Mouse (Mus musculus) v-Abl transformed pro-B cells (cell line): ENCODE results near the gene Tas2r139.
"Not testable (repeated sequence)": the region's sequence is repeated elsewhere in the genome, so short reads cannot be mapped to it uniquely, and the experiment has no call there.

Experiments
- in situ Hi-C, 2 experiments: fragments of 400-800 bp; cut with MboI; formaldehyde crosslinking; loops; one replicate each; pipeline ENCODE4 v1.15.1; 2025; ENCODE audit not compliant: unreplicated experiment in 2 of 2

Tas2r139 gene

GRCm38 (mm10) chr6:42140636-42141035 lies at the start of gene Tas2r139:
TSS of gene Tas2r139 (plus strand) at chr6:42140936.
- in situ Hi-C loops, result no loop called here

- in situ Hi-C loops, result not testable (repeated sequence)
Observed at GRCm38 (mm10) chr6:42151115-42151514, 10.4 kb downstream of the Tas2r139 start.

GRCm38 (mm10) chr6:42182462-42182861 lies 41.7 kb downstream of the Tas2r139 start:
- in situ Hi-C loops, result no loop called here

GRCm38 (mm10) chr6:42186230-42186629 lies 45.5 kb downstream of the Tas2r139 start:
- in situ Hi-C loops, result no loop called here
